Mouse (Mus musculus) right cerebral cortex, postnatal 25 days (tissue): Measurements from ENCODE around the gene Exoc2.

Source experiments
- DNase-seq: peaks from one replicate; pipeline ENCODE4 v3.0.0; 2022

Gene Exoc2

DNA sequence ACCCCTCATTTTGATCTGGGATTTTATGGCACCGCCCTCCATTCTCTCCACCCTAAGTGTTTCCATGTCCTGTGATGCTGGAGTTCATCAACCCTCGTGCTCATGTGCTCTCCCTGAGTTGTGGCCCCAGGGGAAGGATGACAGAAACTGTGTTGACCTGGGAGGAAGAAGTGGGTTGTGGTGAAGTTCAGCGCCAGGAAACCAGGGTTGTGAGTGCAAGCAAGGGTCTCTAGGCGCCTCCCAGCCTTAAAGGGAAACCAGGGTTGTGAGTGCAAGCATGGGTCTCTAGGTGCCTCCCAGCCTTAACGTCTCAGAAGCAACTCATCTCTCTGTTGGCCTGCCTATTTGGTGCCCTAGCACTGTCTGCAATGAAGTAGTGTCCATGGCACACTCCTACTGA lies 160.4 kb downstream of the Exoc2 start:
- no peak for DNase-seq

DNA sequence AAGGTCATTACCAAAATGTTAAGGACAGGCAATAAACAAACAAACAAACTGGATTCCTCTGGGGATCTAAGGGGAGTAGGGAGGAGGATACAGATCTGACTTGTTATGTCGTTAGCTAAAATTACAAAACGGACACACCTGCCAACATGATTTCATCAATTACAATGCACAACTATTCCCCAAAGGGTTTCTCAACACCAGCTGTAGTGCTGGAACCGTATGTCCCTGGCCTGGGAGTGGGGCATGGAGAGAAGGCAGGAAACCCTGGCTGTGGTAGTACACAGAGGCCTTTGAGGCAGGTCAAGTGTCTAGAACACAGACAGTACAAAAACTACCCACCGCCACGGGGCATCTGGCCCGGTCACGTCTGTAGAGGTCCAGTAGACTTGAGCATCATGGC lies 164.7 kb downstream of the Exoc2 start:
- no peak for DNase-seq

DNA sequence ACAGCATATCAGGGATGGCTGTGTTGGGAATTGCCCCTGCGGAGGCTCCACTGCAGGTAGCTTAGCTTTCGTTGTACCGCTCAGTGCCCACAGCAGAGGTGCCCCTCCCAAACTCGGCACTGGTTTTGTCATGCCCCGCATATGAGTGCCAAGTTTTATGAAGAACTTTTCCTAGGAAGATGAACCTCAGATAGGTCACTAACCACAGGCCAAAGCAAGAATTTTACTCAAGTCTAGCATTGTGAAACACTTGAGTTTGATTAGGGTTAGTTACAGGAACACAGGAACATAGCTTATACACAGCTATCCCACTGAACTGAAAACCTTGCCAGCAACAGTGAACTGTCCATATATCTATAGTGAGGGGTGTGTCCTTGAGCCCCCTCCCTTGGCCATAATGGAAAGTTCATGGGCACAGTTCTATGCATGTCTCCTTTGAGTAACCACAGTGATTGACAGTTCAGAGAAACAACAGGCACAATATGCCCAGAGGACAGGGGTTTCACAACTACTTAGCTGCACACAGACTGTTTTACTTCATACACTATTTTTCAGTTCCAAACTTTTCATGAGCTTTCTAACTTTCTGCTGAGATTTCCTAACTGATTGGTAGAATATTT lies 171.4 kb downstream of the Exoc2 start:
- no peak for DNase-seq

DNA sequence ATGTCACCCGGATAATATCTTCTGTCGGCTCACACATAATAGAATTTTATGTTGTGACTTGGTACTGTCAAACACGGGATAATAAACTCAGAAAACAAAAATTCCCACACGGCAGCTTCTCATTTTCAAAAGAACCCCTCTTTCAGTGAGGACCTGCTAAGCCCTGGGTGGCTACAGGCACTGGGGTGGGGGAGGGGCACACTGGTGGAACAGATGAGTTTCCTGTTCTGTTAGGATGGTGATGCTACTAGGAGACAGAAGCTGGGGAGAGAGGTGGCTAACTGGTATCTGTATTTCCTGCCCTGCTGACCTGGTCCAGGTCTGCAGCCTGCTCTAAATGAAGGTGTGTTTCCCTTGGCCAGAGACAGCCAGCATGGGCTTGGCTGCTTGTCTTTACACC lies 172.0 kb downstream of the Exoc2 start:
- no peak for DNase-seq

DNA sequence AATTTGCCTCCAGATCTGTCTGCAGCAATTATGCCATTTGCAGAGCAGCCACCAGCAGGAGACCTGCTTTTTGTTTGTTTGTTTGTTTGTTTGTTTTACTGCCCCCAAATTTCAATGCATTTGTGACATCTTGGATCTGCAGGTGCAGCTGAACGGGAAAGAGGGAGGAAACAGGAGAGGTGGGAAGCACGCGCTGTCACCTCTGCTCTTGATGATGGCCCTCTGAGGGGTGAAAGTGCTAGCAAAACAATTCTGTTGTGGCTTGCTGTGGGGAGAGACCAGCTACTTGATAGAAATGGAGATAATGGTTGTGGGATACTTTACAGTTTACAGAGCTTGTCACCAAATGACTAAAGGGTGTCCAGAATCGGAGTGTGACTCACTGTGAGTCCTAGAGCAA lies 177.9 kb downstream of the Exoc2 start:
- DNase-seq = no peak

DNA sequence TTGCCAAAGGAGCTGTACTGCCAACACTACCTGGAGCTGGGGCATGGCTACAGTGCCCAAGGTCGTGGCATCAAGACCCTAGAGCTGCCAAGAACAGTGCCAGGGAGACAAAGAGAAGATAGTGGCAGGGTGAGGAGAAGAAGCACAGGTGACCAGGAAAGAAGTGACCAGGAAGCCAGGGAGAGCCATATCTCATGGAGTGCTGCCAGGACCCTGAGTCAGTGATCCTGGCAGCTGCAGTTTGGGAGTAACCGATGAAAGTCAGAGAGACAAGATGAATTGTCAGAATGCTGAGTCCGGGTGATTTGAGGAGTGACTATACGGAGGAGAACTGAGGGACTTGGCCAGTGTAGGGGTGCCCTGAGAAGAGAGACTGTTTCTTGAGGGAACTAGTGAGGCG lies 180.3 kb downstream of the Exoc2 start:
- DNase-seq = no peak

DNA sequence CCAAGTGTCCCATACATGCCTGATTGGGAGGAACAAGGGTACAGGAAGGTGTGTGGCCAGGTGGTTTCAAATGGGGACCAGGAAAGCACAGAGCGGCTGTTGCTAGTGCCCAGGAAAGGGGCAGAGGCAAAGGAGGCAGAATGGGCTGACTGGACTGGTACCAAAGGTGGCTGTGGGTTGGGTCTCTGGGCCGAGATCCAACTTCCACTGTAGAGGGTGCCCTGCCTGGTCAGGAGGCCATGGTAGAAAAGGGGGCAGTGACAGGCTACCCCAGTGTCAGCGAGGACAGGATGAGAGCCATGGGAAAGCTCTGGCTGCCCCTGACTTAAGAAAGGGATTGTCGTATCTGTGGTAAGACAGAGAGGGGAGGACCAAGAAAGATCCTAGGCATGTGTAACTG lies 180.7 kb downstream of the Exoc2 start:
- no peak for DNase-seq

DNA sequence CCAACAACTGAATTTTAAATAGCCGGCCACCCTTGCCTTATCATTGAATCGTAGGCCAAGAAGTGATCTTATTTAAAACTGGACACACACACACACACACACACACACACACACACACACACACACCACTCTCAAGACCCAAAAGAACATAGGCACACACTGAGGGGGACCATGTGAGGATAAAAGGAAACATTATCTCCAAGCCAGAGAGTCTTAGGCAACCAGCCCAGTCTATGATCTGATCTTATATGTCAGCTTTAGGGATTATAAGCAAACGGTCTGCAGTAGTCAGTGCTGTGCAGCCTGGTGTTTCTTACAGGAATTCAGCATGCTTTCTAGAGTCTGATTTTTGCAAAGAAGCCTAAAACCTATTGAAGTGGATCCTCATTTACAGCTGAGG lies 181.2 kb downstream of the Exoc2 start:
- DNase-seq = no peak

DNA sequence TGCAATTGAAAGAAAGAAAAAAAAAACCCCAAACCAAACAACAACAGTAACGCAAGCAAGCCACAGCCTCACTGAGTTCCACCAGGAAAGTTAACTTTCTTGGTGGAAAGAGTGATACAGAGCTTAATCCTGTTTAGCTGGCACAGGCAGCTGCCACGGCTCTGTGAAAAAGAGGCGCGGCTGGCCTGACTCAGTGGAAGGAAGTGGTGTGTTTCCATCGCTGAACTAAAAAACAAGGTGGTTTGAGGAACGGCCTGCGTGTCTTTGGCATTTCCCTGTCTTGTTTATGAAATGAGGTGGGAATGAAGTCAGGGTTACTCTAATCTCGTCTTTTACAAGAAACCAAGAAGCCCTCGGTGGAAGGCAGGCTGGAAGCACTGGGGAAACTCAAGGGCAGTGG lies 181.6 kb downstream of the Exoc2 start:
- no peak for DNase-seq

DNA sequence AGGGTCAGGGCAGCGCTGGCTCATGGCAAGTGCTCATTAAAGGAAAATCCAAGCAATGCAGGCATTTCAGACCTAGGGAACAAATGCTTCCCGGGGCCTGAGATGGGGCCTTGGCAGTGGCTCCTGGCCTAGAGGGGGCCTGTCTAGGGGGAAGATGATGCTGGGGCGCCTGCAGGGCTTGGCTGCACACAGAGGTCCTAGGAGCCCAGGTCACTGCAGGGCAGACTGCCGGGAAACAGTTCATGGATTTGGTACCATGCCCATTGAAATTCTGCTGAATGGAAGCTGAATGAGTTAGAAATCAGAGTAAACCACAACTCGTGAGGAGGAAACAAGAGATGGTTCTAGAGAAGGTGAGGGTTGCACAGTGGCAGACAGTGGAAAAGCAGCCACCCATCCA lies 183.9 kb downstream of the Exoc2 start:
- no peak for DNase-seq

DNA sequence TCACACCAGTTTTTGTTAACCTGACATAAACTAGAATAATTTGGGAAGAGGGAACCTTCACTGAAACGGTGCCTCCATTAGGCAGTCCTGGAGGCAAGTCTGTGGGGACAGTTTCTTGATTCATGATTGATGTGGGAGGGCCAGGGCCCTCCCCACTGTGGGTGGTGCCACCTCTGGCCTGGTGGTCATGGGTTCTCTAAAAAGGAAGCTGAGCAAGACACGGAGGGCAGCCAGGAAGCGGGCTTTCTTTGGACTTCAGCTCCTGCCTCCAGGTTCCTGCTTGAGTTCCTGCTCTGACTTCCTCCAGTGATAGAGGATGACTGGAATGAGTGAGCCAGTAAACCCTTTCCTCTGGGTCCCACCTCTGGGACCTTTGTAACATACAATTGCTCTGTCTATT lies 185.5 kb downstream of the Exoc2 start:
- DNase-seq = no peak

DNA sequence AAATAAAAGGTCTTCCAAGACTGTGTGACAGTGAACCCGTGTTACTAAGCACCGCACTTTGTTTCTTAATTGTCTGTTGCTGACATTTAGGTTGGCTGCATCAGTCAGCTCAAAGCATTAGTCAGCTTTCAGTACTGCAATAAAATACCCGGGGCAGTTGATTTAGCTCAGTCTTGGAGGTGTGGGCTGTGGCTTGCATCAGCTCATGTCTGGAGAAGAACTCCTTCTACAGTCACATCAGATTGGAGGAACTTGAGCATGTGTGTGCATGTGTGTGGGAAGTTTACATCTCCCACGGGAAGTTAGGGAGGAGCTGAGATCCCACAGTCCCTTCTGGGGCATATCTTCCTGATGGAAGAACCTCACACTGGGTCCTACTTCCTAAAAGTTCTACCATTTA lies 185.9 kb downstream of the Exoc2 start:
- no peak for DNase-seq

DNA sequence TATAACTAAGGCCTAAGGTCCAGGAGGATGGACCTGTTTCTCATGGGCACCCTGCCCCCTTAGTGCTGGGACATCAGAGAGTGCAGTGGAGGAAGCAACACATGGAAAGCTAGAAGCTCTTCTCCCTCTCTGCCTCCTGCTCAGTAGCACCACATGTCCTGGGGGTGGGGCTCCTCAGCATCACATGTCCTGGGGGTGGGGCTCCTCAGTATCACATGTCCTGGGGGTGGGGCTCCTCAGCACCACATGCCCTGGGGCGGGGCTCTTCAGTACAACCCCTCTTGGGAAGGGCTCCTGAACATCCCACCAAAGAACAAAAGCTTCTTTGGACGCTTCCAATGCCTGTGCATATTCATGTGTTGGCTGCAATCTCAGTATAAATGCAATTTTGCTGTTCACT lies 186.3 kb downstream of the Exoc2 start:
- DNase-seq = no peak

DNA sequence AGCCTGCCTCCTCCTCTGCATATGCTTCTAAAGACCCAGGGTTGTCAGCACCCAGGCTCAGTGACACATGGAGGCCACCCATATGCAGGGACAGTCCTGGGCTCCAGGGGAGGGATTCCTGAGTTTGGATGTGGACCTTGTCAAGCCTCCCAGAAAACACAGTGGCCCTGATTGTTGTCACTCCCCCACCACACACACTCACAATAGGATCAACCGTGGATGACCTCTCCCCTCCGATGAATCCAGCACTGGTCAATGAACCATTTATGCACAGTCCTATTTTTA lies 186.9 kb downstream of the Exoc2 start:
- DNase-seq = no peak

DNA sequence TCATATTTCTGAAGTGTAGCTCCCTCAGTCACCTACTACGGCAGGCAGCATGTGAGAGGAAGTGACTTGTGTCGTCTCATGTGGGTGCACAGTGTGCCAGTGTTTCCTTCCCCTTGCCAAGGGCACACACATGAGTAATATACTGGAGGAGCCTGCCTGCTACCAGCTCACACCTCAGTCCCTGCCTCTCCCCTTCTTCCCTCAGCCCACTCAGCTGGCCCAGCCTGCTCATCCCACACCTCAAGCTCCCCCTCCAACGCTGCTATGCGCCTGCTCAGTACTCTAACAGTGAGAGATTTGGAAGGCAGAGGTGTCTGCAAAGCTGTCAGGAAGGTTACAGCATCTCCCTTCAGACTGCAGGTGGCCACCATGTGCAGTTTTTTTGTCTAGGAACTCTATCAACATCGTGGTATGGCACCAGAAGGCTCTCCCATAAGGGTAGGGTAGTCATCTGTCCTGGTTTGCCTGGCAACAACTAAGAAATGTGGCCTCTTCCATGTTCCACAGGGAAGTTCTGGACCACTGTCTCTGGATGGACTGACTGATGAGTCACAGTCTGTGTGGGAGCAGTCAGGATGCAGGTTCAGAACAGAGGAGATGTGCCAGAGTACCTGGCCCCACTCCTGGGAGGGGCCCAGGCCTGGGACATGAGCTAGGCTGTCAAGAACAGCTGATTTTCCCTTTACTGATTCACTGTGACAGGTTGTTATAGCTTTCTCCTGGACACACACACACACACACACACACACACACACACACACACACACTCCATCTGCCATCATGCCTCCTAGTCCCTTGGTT lies 187.5 kb downstream of the Exoc2 start:
- peak; percentile 86 for DNase-seq

DNA sequence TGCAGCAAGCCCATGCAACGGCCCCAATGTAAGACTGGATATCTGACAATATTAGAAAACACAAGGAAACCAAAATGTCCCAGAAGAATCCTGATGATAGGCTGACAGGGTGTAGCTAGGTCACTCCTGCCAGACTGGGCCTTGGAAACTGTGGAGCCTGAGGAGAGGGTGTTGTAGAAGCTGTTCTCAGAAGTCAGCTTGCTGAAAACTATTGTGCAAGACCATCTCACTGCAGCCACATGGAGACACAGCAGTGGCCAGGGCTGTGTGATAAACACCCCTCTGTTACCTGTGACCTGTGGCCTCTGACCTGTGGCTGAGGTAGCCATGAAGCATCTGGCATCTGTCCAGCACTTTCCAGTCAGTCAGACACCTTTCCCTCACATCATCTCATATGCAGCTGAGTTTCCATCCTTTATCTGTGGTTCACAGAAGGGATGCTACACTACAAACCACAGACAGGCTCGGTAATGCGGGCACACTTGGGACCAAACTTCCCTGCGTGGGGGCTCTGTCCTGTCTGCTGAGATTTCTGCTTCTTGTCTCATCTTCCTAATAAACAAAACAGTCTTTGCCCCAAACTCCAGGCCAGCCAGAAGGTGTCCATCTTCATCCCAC lies 188.4 kb downstream of the Exoc2 start:
- DNase-seq = no peak

DNA sequence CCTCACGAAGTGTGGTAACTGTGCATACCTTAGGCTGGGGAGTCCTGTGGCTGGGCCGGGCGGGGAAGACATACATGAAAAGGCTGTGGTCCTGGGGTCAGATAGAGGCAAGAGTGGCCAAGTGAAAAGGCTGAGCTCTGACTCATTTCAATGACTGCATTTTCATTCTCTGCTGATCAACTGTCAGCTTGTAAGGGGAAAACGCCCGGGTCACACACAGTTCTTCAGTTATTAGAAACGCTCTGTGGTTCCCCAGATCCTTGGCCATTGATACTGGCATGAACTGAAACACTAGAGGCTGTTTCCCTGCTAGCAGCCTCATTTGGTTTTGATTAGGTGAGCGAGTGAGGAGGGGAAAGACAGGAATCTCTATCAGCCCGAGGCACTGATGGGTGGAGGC lies 191.5 kb downstream of the Exoc2 start:
- no peak for DNase-seq

DNA sequence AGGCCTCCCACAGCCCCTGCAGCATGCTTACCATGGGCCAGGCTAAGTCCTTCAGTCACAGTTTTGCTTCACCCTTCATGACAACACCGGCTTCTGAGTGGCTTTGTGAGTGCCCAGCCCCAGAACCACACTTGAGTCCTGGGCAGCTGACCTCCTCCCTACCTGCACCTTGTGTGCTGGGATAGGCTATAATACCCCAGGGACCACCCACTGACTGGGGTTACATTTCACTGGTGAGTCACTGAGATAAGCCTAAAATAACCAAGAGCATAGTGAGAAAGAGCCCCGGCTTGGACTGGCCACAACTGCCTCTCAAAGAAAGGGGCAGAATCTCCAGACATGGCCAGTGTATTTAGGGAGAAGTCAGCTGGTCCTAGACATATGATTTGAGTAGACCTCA lies 192.0 kb downstream of the Exoc2 start:
- no peak for DNase-seq

DNA sequence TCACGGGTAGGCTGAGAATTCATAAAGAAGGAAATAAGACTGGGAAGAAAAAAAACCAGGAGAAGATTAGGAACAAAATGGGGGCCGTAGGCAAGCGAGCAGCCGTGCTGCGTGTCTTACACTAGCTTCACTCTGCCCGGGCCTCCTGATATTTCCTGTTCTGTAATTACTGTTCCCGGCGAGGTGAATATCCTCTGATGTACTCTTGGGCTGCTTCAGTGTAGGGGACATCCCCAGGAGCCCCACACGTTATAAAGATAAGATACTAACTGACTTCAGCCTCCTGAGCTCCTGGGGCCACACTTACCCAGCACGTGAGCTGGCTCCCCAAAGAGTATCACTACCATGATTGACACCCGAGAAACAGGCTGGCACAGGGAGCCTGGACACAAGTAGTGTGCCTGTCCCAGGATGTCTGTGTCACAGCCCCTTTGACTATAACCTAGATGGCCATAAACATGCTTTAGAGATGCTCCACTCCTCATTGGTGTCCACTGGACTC lies 196.2 kb downstream of the Exoc2 start:
- DNase-seq = no peak

DNA sequence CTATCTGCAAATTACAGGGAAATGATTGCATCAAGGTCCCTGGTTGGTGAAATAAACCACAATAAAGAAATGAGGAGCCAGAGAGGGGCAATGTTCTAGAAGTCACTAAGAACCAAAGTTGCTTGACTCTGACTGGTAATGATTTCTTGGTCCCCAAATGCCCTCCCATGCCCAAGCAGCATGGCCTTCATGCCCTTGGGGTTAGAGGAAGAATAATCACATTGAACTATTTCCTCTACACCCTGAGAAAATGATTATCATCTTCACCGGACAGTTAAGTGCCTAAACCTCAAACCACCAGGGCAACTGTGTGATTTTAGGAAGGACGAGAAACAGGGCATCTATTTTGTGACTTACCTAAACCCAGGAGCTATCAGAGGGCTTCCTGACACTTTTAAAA lies 197.9 kb downstream of the Exoc2 start:
- DNase-seq = no peak

DNA sequence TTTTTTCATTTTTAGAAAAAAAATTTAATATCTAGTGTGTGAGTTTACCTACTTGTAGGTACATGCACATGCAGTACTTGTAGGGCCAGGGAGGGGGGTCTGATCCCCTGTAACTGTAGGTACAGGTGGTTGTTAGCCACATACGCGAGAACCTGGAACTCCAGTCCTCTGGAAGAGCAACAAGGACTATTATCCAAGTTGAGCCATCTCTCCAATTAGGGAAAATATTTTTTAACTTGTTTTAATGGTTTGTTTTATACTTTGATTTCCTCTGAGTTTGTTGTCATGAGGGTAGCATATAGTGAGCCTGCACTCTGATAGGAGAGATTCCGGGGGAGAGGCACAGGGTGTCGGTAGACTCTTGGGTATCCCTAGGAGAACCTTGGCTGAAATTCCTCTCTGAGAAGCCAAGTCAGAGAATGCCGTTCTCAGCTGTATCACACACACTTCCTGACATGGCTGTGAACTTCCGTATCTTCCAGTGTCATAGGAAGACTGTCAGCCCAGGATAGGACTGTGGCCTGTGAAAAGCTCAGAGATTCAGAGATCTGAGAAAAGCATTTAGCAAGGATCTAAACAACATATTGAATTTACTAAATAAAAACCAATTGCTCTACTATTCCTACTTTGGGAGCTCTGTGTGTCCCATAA lies 206.3 kb downstream of the Exoc2 start:
- no peak for DNase-seq

DNA sequence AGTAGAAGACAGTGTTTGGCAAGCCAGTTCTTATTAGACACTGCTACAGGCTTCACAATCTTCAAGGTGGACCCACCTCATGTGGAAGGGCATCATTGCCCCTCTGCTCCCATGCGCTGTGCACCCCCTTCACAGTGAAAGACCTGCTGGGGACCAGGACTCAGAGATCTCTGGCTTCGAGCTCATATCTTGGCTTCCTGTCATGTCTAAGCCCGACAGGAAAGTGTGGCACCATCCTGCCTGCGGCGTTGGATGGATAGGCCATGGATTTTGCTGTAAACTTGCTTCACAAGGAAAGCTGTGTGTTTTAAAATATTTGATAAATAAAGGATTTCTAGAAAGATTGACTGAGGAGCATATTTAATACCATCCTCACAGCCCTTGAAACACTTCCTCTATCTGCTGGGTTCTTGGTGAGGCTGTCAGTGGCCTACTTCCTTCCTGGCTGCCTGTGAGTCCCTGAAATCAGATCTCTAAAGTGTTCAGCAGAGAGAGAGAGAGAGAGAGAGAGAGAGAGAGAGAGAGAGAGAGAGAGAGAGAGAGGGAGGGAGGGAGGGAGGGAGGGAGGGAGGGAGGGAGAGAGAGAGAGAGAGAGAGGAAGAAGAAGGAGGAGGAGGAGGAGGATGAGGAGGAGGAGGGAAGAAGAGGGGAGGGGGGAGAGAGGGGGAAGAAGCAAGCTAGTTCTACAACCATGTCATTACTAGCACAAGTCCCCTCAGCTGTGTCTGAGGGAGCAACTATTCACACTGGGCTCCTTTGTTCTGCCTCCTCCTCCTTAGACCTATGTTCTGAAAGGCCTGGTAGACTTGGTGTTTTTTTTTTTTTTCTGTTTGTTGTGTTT lies 207.0 kb downstream of the Exoc2 start:
- DNase-seq = no peak

DNA sequence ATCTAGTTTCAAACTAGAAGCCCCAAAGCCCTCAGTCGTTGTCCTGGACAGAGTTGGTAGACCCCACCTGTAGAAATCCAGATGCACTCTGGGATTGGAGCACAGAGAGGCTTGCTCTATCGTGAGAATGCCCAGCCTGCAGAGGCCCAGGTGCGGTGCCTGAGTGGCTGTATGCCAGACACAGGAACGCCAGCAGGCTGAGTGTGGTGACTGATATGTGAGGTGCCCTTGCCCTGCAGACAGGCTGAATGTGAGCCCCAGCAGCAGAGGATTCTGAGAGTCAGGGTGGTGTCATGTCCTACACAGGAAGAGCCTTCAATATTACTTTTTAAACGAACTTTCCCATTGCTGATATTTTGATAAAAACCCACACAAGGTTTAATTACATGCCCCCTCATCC lies 208.0 kb downstream of the Exoc2 start:
- no peak for DNase-seq
